Mouse (Mus musculus): ENCODE results near the gene Tmem206. TPM values are rescaled to one million over a fixed set of nuclear protein-coding genes. Genes with fewer than 3 reads are reported as not detected.

The Tmem206 gene
- polyA plus RNA-seq, 2 experiments, result 4.1 to 6.3 TPM

DNA sequence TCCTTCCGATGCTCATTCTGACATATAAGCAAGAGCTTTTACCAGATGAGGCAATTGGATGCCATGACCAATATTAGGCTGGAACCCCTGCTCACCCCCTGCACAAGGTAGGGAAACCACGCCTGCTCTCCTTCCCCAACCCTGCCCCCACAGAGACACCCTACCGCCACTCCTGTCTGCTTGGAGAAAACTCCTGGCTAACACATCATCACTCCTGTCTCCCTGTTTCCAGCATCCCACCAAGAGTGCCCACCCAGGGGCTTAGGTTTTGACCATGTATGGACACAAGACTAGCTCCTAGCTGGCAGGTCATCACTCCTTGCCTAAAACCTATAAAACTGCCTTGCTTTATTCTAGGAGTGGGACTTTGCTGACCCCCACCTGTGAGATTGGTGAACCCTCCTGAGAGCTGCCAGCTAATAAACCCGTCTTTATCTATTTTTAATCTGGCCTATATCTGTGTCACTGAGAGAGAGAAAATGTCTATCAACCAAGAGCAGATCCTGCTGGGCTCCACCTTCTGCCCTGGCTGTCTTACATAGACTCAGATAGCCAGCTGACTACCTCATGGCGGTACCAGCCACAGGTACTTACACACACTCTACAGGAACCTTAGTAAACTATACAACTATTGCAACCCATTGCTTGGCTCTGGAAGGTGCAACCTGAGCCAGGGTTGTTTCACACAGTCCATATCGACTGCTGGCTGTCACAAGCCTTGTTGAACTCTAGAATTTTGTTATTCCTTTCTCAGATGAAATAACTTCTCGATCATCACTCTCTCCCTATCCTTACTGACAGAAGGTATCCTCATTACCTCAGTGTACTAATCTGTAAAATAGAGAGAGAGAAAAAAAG is 750 bp upstream of the Tmem206 start:
- peaks cover 21 to 30% of the 10 kb centered on the region in 2 experiments for H3K4me1 ChIP-seq (replicated peaks; ENCODE audit: control insufficient read depth in 2 of 2, insufficient read depth in 2 of 2, low read length in 1 of 2)
- H3K27me3 ChIP-seq (ENCODE audit: control insufficient read depth, insufficient read depth, low read length), result no peaks in the 10 kb centered on the region
- peak overlapping the region; percentile 66 for H3K27ac ChIP-seq
- TF ChIP-seq EP300 (IDR thresholded peaks at IDR 0.05; ENCODE audit: low read depth) (peak; percentile 42), CTCF (IDR thresholded peaks at IDR 0.05; ENCODE audit: low read depth) (no peak)
- H3K4me3 ChIP-seq (ENCODE audit: insufficient read depth in 1 of 2, low read depth in 2 of 2, low read length in 2 of 2), result peak overlapping the region; percentile 31 to 89
- peak overlapping the region; percentile 70 for H3K9ac ChIP-seq (replicated peaks)
- no peaks in the 10 kb centered on the region for H3K36me3 ChIP-seq (replicated peaks; ENCODE audit: control insufficient read depth, insufficient read depth, low read depth)
- no peaks in the 10 kb centered on the region for H3K9me3 ChIP-seq (ENCODE audit: control insufficient read depth, low read length)
- 50% methylated on average over 7 of the region's 7 CpGs for WGBS (ENCODE audit: insufficient replicate concordance)
- DNase-seq (ENCODE audit: low read depth in 3 of 3, low spot score in 3 of 3) (peak in 2 of 3 experiments; percentile 49 to 52), ATAC-seq (ENCODE audit: insufficient read depth) (peak; percentile 69)
- H3K4me2 ChIP-seq (ENCODE audit: low read depth), result peak overlapping the region; percentile 99

DNA sequence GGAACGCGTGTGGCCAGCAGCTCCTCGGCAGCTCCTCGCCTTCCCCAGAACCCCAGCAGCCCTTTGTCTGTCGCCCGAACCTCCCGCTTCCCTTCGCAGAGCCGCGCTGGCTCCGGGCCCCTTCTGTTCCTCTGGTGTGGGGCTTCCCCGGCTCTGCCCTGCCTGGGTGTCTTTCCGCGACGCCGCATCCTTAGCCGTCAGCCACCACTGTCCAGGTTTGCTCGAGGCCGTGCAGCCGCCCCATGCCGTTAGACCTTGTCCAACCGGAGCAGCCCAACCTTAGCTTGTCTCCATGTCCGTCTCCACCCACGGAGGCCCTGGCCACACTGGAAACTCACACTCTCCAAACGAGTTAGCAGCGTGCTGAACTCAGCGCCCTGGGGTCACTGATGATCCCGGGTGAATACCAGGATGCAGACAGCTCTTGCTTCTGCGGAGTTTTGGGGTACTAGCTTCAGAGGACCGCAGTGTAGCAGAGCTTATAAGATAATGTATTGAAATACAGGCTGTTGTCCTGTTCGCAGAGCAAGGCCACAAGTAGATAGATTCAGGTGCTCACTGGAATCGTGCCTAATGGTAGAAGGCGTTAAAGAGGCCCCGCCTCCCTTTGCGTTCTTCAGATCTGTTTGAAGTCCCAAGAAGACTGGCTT is 646 bp downstream of the Tmem206 start:
- WGBS (ENCODE audit: insufficient replicate concordance), result under 1% methylated on average over 35 of the region's 35 CpGs
- ATAC-seq (ENCODE audit: insufficient read depth) (peak; percentile 65), DNase-seq (ENCODE audit: low read depth in 3 of 3, low spot score in 3 of 3) (peak in 2 of 3 experiments; percentile 35 to 40)
- peaks cover 21 to 30% of the 10 kb centered on the region in 2 experiments for H3K4me1 ChIP-seq (replicated peaks; ENCODE audit: control insufficient read depth in 2 of 2, insufficient read depth in 2 of 2, low read length in 1 of 2)
- no peaks in the 10 kb centered on the region for H3K27me3 ChIP-seq (ENCODE audit: control insufficient read depth, insufficient read depth, low read length)
- TF ChIP-seq CTCF (IDR thresholded peaks at IDR 0.05; ENCODE audit: low read depth), result no peak
- TF ChIP-seq EP300 (IDR thresholded peaks at IDR 0.05; ENCODE audit: low read depth), result no peak
- H3K36me3 ChIP-seq (replicated peaks; ENCODE audit: control insufficient read depth, insufficient read depth, low read depth), result no peaks in the 10 kb centered on the region
- H3K27ac ChIP-seq, result peak overlapping the region; percentile 62
- H3K9ac ChIP-seq (replicated peaks), result peak overlapping the region; percentile 93
- no peaks in the 10 kb centered on the region for H3K9me3 ChIP-seq (ENCODE audit: control insufficient read depth, low read length)
- peak overlapping the region; percentile 77 to 89 for H3K4me3 ChIP-seq (ENCODE audit: insufficient read depth in 1 of 2, low read depth in 2 of 2, low read length in 2 of 2)
- H3K4me2 ChIP-seq (ENCODE audit: low read depth), result peak overlapping the region; percentile 99

DNA sequence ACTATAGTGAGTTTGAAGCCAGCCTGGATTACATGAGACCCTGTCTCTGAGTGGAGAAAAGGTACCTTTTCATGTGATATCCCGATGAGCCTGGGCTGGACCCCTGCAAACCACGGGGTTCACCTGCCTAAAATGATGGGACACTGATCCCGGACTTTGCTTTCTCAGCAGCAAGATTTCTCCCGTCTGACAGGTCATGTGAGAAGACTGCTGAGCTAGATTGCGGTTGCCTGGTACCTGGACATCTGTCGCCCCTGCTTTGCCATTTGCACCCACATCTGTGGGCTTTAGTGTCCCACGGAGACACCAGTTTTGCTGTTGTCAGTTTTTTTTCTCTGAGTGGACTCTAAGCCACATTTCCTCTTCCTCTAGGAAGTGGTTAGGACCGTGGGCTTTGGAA is 1.5 kb downstream of the Tmem206 start:
- ATAC-seq (ENCODE audit: insufficient read depth) (no peak), DNase-seq (ENCODE audit: low read depth in 3 of 3, low spot score in 3 of 3) (no peak)
- no peak overlapping the region for H3K27ac ChIP-seq
- H3K4me2 ChIP-seq (ENCODE audit: low read depth), result peak overlapping the region; percentile 99
- WGBS (ENCODE audit: insufficient replicate concordance), result 54% methylated on average over 8 of the region's 8 CpGs
- no peaks in the 10 kb centered on the region for H3K27me3 ChIP-seq (ENCODE audit: control insufficient read depth, insufficient read depth, low read length)
- H3K4me3 ChIP-seq (ENCODE audit: insufficient read depth in 1 of 2, low read depth in 2 of 2, low read length in 2 of 2), result peak overlapping the region in 1 of 2 experiments; percentile 89; a peak in 2 of 4 replicates
- no peaks in the 10 kb centered on the region for H3K9me3 ChIP-seq (ENCODE audit: control insufficient read depth, low read length)
- peak overlapping the region; percentile 3 for H3K9ac ChIP-seq (replicated peaks)
- TF ChIP-seq EP300 (IDR thresholded peaks at IDR 0.05; ENCODE audit: low read depth) (no peak), CTCF (IDR thresholded peaks at IDR 0.05; ENCODE audit: low read depth) (no peak)
- H3K4me1 ChIP-seq (replicated peaks; ENCODE audit: control insufficient read depth in 2 of 2, insufficient read depth in 2 of 2, low read length in 1 of 2), result peaks cover 21 to 30% of the 10 kb centered on the region in 2 experiments
- no peaks in the 10 kb centered on the region for H3K36me3 ChIP-seq (replicated peaks; ENCODE audit: control insufficient read depth, insufficient read depth, low read depth)

DNA sequence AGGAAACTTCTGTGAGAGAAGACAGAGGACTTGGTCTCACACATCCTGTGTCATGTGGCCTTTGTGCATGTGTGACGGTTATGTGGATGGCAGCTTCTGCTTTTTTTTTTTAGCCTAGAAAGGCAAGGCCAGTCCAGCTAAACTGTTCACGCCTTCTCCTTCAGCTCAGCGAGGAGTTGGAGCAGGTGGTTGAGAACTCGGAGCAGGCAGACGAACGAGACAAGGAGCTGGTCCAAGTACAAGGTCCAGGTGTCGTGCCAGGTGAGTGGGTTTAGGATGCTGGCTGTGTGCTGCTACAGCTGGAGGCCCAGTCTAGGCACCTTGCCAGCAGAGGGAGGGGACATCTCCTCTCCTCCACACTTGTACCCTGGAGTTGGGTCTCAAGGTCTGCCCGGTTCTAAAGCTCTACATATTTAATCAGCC is 2.3 kb downstream of the Tmem206 start:
- Histone ChIP-seq H3K4me3 (ENCODE audit: insufficient read depth in 1 of 2, low read depth in 2 of 2, low read length in 2 of 2) (no peak overlapping the region), H3K4me1 (replicated peaks; ENCODE audit: control insufficient read depth in 2 of 2, insufficient read depth in 2 of 2, low read length in 1 of 2) (peaks cover 21 to 30% of the 10 kb centered on the region in 2 experiments), H3K9ac (replicated peaks) (0 out of 2 replicates have a peak overlapping the region, but pooled peaks have one; percentile 13), H3K27ac (no peak overlapping the region), H3K36me3 (replicated peaks; ENCODE audit: control insufficient read depth, insufficient read depth, low read depth) (no peaks in the 10 kb centered on the region), H3K4me2 (ENCODE audit: low read depth) (peak overlapping the region; percentile 6; the same call in 1 of the 2 replicates), H3K9me3 (ENCODE audit: control insufficient read depth, low read length) (no peaks in the 10 kb centered on the region), H3K27me3 (ENCODE audit: control insufficient read depth, insufficient read depth, low read length) (no peaks in the 10 kb centered on the region)
- no peak for TF ChIP-seq EP300 (IDR thresholded peaks at IDR 0.05; ENCODE audit: low read depth)
- TF ChIP-seq CTCF (IDR thresholded peaks at IDR 0.05; ENCODE audit: low read depth), result no peak
- WGBS (ENCODE audit: insufficient replicate concordance), result 52% methylated on average over 8 of the region's 8 CpGs
- DNase-seq (ENCODE audit: low read depth in 3 of 3, low spot score in 3 of 3) (no peak), ATAC-seq (ENCODE audit: insufficient read depth) (no peak)

DNA sequence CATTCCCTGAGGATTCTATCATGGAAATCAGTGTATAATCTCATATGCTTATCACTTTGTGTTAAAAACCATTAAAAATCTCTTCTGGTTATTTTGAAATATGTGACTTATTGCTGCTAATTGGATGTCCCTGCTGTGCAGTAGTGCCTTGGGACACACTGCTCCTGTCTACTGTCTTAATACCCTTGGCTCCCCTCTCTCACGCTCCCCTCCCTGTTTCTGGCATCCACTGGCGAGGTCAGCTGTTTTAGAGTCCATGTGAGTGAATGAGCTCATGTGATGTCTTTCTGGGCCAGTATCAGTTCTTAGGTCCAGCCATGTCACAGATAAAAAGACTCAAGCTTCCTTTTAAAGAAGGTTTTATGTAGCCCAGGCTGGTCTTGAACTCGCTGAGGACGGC is 4.6 kb downstream of the Tmem206 start:
- ATAC-seq (ENCODE audit: insufficient read depth) (no peak), DNase-seq (ENCODE audit: low read depth in 3 of 3, low spot score in 3 of 3) (no peak)
- H3K36me3 ChIP-seq (replicated peaks; ENCODE audit: control insufficient read depth, insufficient read depth, low read depth), result no peaks in the 10 kb centered on the region
- no peaks in the 10 kb centered on the region for H3K27me3 ChIP-seq (ENCODE audit: control insufficient read depth, insufficient read depth, low read length)
- H3K4me3 ChIP-seq (ENCODE audit: insufficient read depth in 1 of 2, low read depth in 2 of 2, low read length in 2 of 2), result no peak overlapping the region
- WGBS (ENCODE audit: insufficient replicate concordance), result 82% methylated on average over 4 of the region's 4 CpGs
- H3K9me3 ChIP-seq (ENCODE audit: control insufficient read depth, low read length), result no peaks in the 10 kb centered on the region
- H3K4me2 ChIP-seq (ENCODE audit: low read depth), result no peak overlapping the region
- H3K4me1 ChIP-seq (replicated peaks; ENCODE audit: control insufficient read depth in 2 of 2, insufficient read depth in 2 of 2, low read length in 1 of 2), result peaks cover 13 to 21% of the 10 kb centered on the region in 2 experiments
- no peak overlapping the region for H3K9ac ChIP-seq (replicated peaks)
- TF ChIP-seq CTCF (IDR thresholded peaks at IDR 0.05; ENCODE audit: low read depth), result no peak
- no peak for TF ChIP-seq EP300 (IDR thresholded peaks at IDR 0.05; ENCODE audit: low read depth)
- H3K27ac ChIP-seq, result no peak overlapping the region

Data from liver, embryonic 14.5 days (tissue).